ENCODE assay signal across 19 mouse cellular contexts in genomic region chr8:83590488-83591023, GRCm38 (mm10). TPM values are rescaled to one million over a fixed set of nuclear protein-coding genes. Genes with fewer than 3 reads are reported as not detected.
DNase-seq lines count a peak whose midpoint lies in the region; ATAC-seq and TF ChIP-seq lines count a peak whose summit lies in the region.
"Had no signal": no experiment of that assay in that cellular context is flagged by ENCODE, and none has a peak within 500 bp of the region (broad histone marks: within the 10 kb centered on the region; RNA-seq: fewer than 3 reads in every experiment).

No protein-coding gene starts in this region.

- WGBS in embryonic facial prominence, embryonic 13.5 days = 79% methylated on average over 7 of the region's 7 CpGs
- 86% methylated on average over 7 of the region's 7 CpGs for WGBS in embryonic facial prominence, embryonic 10.5 days
- 74% methylated on average over 7 of the region's 7 CpGs for WGBS in kidney, postnatal 0 days
- 79% methylated on average over 7 of the region's 7 CpGs for WGBS in hindbrain, embryonic 16.5 days
- WGBS in intestine, embryonic 16.5 days = 77% methylated on average over 7 of the region's 7 CpGs

- TF ChIP-seq CTCF in kidney, postnatal 0 days (IDR thresholded peaks at IDR 0.05; ENCODE audit: low read depth) = peak; percentile 55

- no peak overlapping the region for H3K27ac ChIP-seq in embryonic facial prominence, embryonic 13.5 days
- no peak overlapping the region for H3K27ac ChIP-seq in embryonic facial prominence, embryonic 10.5 days (replicated peaks)
- H3K27ac ChIP-seq in kidney, postnatal 0 days = no peak overlapping the region
- H3K27ac ChIP-seq in hindbrain, embryonic 16.5 days (ENCODE audit: low read depth, low read length) = no peak overlapping the region
- no peak overlapping the region for H3K27ac ChIP-seq in intestine, embryonic 16.5 days (ENCODE audit: low read length)

- peaks cover 28% of the 10 kb centered on the region for H3K36me3 ChIP-seq in embryonic facial prominence, embryonic 13.5 days
- peaks cover 64% of the 10 kb centered on the region for H3K36me3 ChIP-seq in embryonic facial prominence, embryonic 10.5 days (replicated peaks)
- H3K36me3 ChIP-seq in kidney, postnatal 0 days (ENCODE audit: insufficient read depth, low read length) = no peaks in the 10 kb centered on the region
- peaks cover 3% of the 10 kb centered on the region; the same call in 1 of the 2 replicates for H3K36me3 ChIP-seq in hindbrain, embryonic 16.5 days (ENCODE audit: control insufficient read depth, insufficient read depth, low read length)
- H3K36me3 ChIP-seq in intestine, embryonic 16.5 days (ENCODE audit: control insufficient read depth, insufficient read depth, low read length) = no peaks in the 10 kb centered on the region

- DNase-seq in embryonic facial prominence, embryonic 10.5 days (ENCODE audit: low spot score) = no peak
- no peak for DNase-seq in kidney, postnatal 0 days (ENCODE audit: low spot score)
- DNase-seq in kidney, adult 8-10 months = no peak
- peak; percentile 48 for DNase-seq in 416B (ENCODE audit: low read depth)
- DNase-seq in adrenal gland, postnatal 36 days = no peak
- DNase-seq: adrenal gland, adult 8-10 months; B cell, adult 2 months; embryo, embryonic 11 days; kidney, adult 9 months; right cerebral cortex, postnatal 14 days; thymus, postnatal 4 days had no signal

- H3K27me3 ChIP-seq in embryonic facial prominence, embryonic 13.5 days = no peaks in the 10 kb centered on the region
- no peaks in the 10 kb centered on the region for H3K27me3 ChIP-seq in embryonic facial prominence, embryonic 10.5 days (replicated peaks; ENCODE audit: low read depth, poor library complexity, severe bottlenecking)
- H3K27me3 ChIP-seq in kidney, postnatal 0 days (ENCODE audit: insufficient read depth, low read length) = no peaks in the 10 kb centered on the region
- H3K27me3 ChIP-seq in hindbrain, embryonic 16.5 days (replicated peaks; ENCODE audit: control insufficient read depth, insufficient read depth, low read length) = no peaks in the 10 kb centered on the region
- H3K27me3 ChIP-seq in intestine, embryonic 16.5 days (replicated peaks; ENCODE audit: control insufficient read depth, insufficient read depth, low read length) = no peaks in the 10 kb centered on the region
- H3K27me3 ChIP-seq: Patski had no signal

- no peak for ATAC-seq in embryonic facial prominence, embryonic 13.5 days (ENCODE audit: insufficient number of reproducible peaks, insufficient read depth, low FRiP score, low TSS enrichment, low read depth)
- ATAC-seq in kidney, postnatal 0 days (replicated peaks; ENCODE audit: low FRiP score, low read depth) = no peak
- no peak for ATAC-seq in hindbrain, embryonic 16.5 days
- ATAC-seq in intestine, embryonic 16.5 days = no peak
- ATAC-seq: Patski had no signal

- H3K4me2 ChIP-seq in embryonic facial prominence, embryonic 13.5 days = no peak overlapping the region
- H3K4me2 ChIP-seq in kidney, postnatal 0 days (ENCODE audit: low read length) = no peak overlapping the region
- H3K4me2 ChIP-seq in hindbrain, embryonic 16.5 days (ENCODE audit: low read length) = peak overlapping the region; percentile 88
- H3K4me2 ChIP-seq in intestine, embryonic 16.5 days (ENCODE audit: low read depth, low read length) = no peak overlapping the region

- peaks cover 31% of the 10 kb centered on the region for H3K4me1 ChIP-seq in embryonic facial prominence, embryonic 13.5 days
- peaks cover 47% of the 10 kb centered on the region for H3K4me1 ChIP-seq in embryonic facial prominence, embryonic 10.5 days
- H3K4me1 ChIP-seq in kidney, postnatal 0 days (replicated peaks; ENCODE audit: insufficient read depth, low read length) = peaks cover 14% of the 10 kb centered on the region; the same call in 1 of the 2 replicates
- peaks cover 54% of the 10 kb centered on the region for H3K4me1 ChIP-seq in hindbrain, embryonic 16.5 days (ENCODE audit: control insufficient read depth, insufficient read depth, low read depth, low read length)
- H3K4me1 ChIP-seq in intestine, embryonic 16.5 days (ENCODE audit: control insufficient read depth, insufficient read depth, low read length) = peaks cover 37% of the 10 kb centered on the region

- H3K4me3 ChIP-seq in embryonic facial prominence, embryonic 13.5 days = no peak overlapping the region
- no peak overlapping the region for H3K4me3 ChIP-seq in embryonic facial prominence, embryonic 10.5 days
- no peak overlapping the region for H3K4me3 ChIP-seq in kidney, postnatal 0 days (replicated peaks; ENCODE audit: low read depth, low read length)
- H3K4me3 ChIP-seq in hindbrain, embryonic 16.5 days (ENCODE audit: low read length) = no peak overlapping the region
- H3K4me3 ChIP-seq in intestine, embryonic 16.5 days (ENCODE audit: low read length) = no peak overlapping the region

- H3K9me3 ChIP-seq in embryonic facial prominence, embryonic 13.5 days = no peaks in the 10 kb centered on the region
- H3K9me3 ChIP-seq in embryonic facial prominence, embryonic 10.5 days = no peaks in the 10 kb centered on the region
- H3K9me3 ChIP-seq in kidney, postnatal 0 days (replicated peaks; ENCODE audit: low read length) = no peaks in the 10 kb centered on the region
- no peaks in the 10 kb centered on the region for H3K9me3 ChIP-seq in hindbrain, embryonic 16.5 days (ENCODE audit: control insufficient read depth, low read length)
- H3K9me3 ChIP-seq in intestine, embryonic 16.5 days (ENCODE audit: control insufficient read depth, low read length) = no peaks in the 10 kb centered on the region

- H3K9ac ChIP-seq in embryonic facial prominence, embryonic 13.5 days = peak overlapping the region; percentile 27; the same call in 1 of the 2 replicates
- no peak overlapping the region for H3K9ac ChIP-seq in kidney, postnatal 0 days (ENCODE audit: low read depth, low read length)
- no peak overlapping the region for H3K9ac ChIP-seq in hindbrain, embryonic 16.5 days (ENCODE audit: low read depth, low read length)
- no peak overlapping the region for H3K9ac ChIP-seq in intestine, embryonic 16.5 days (ENCODE audit: low read depth, low read length)

RNA-seq across cellular contexts. Expression of gene Tecr, which starts 17.2 kb away (rescaled TPM):
- 545 and 624 TPM in 2 replicates for polyA plus RNA-seq in embryonic facial prominence, embryonic 13.5 days (2015; fragmentation: Nextera tagmentation; extraction: Ambion mirVana)
- polyA plus RNA-seq in embryonic facial prominence, embryonic 10.5 days (2016; fragmentation: Nextera tagmentation; extraction: Ambion mirVana) = 667 and 713 TPM in 2 replicates
- 560 and 574 TPM in 2 replicates for polyA plus RNA-seq in kidney, postnatal 0 days (2015; fragmentation: Nextera tagmentation; extraction: Ambion mirVana)
- polyA plus RNA-seq in hindbrain, embryonic 16.5 days (2015; fragmentation: Nextera tagmentation; extraction: Ambion mirVana) = 1,512 and 1,598 TPM in 2 replicates
- 660 and 691 TPM in 2 replicates for polyA plus RNA-seq in intestine, embryonic 16.5 days (2015; fragmentation: Nextera tagmentation; extraction: Ambion mirVana)
- 100 to 1,000 TPM; 450 to 470 TPM for total RNA-seq in adrenal gland, postnatal 36 days (2021)

RNA-seq across cellular contexts. Expression of gene Dnajb1, which starts 17.4 kb away (rescaled TPM):
- polyA plus RNA-seq in embryonic facial prominence, embryonic 13.5 days (2015; fragmentation: Nextera tagmentation; extraction: Ambion mirVana) = 63.2 and 68.8 TPM in 2 replicates
- polyA plus RNA-seq in embryonic facial prominence, embryonic 10.5 days (2016; fragmentation: Nextera tagmentation; extraction: Ambion mirVana) = 78.3 and 84.7 TPM in 2 replicates
- 30.2 and 35.3 TPM in 2 replicates for polyA plus RNA-seq in kidney, postnatal 0 days (2015; fragmentation: Nextera tagmentation; extraction: Ambion mirVana)
- 60.8 and 61.8 TPM in 2 replicates for polyA plus RNA-seq in hindbrain, embryonic 16.5 days (2015; fragmentation: Nextera tagmentation; extraction: Ambion mirVana)
- 46.7 and 52.0 TPM in 2 replicates for polyA plus RNA-seq in intestine, embryonic 16.5 days (2015; fragmentation: Nextera tagmentation; extraction: Ambion mirVana)
- 10 to 100 TPM; 38.5 to 57.2 TPM for total RNA-seq in adrenal gland, postnatal 36 days (2021)

RNA-seq across cellular contexts. Expression of gene Ndufb7, which starts 24.1 kb away (rescaled TPM):
- 304 and 312 TPM in 2 replicates for polyA plus RNA-seq in embryonic facial prominence, embryonic 13.5 days (2015; fragmentation: Nextera tagmentation; extraction: Ambion mirVana)
- 320 and 348 TPM in 2 replicates for polyA plus RNA-seq in embryonic facial prominence, embryonic 10.5 days (2016; fragmentation: Nextera tagmentation; extraction: Ambion mirVana)
- 502 and 515 TPM in 2 replicates for polyA plus RNA-seq in kidney, postnatal 0 days (2015; fragmentation: Nextera tagmentation; extraction: Ambion mirVana)
- 339 and 367 TPM in 2 replicates for polyA plus RNA-seq in hindbrain, embryonic 16.5 days (2015; fragmentation: Nextera tagmentation; extraction: Ambion mirVana)
- 418 and 429 TPM in 2 replicates for polyA plus RNA-seq in intestine, embryonic 16.5 days (2015; fragmentation: Nextera tagmentation; extraction: Ambion mirVana)
- total RNA-seq in adrenal gland, postnatal 36 days (2021) = 100 to 1,000 TPM; 218 to 228 TPM

RNA-seq across cellular contexts. Expression of gene Olfr370, which starts 55.0 kb away (rescaled TPM):
- polyA plus RNA-seq in embryonic facial prominence, embryonic 13.5 days (2015; fragmentation: Nextera tagmentation; extraction: Ambion mirVana) = 0.23 TPM in 1 of 2 replicates, not detected in the other
- not detected in 2 replicates for polyA plus RNA-seq in embryonic facial prominence, embryonic 10.5 days (2016; fragmentation: Nextera tagmentation; extraction: Ambion mirVana)
- not detected in 2 replicates for polyA plus RNA-seq in kidney, postnatal 0 days (2015; fragmentation: Nextera tagmentation; extraction: Ambion mirVana)
- polyA plus RNA-seq in hindbrain, embryonic 16.5 days (2015; fragmentation: Nextera tagmentation; extraction: Ambion mirVana) = 0.06 TPM in 1 of 2 replicates, not detected in the other
- not detected in 2 replicates for polyA plus RNA-seq in intestine, embryonic 16.5 days (2015; fragmentation: Nextera tagmentation; extraction: Ambion mirVana)
- total RNA-seq in adrenal gland, postnatal 36 days (2021) = not detected
- total RNA-seq: adrenal gland, adult 8-10 months; gastrocnemius, adult 18-20 months; layer of hippocampus, postnatal 10 days; liver, adult 2 months had no signal
- polyA plus RNA-seq: heart, embryonic 14.5 days; liver, adult 2 months had no signal
